Mouse (Mus musculus) myocyte (in vitro differentiated cells): Measurements from ENCODE around the gene Gtf3c1. TPM values are rescaled to one million over a fixed set of nuclear protein-coding genes. Genes with fewer than 3 reads are reported as not detected.
A peak's percentile ranks its signal among the peaks of the same experiment; 100 is the strongest.

Experiments used
- H3K27me3 ChIP-seq: one replicate; pipeline ENCODE4 v1.6.1; 2011; ENCODE audit not compliant: control insufficient read depth, insufficient read depth, insufficient read length
- H3K36me3 ChIP-seq: one replicate; pipeline ENCODE4 v1.6.1; 2011; ENCODE audit not compliant: control insufficient read depth, insufficient read depth
- H3K4me2 ChIP-seq: one replicate; pipeline ENCODE4 v1.6.1; 2011; ENCODE audit warnings: low read depth, control low read depth
- H3K4me3 ChIP-seq: one replicate; pipeline ENCODE4 v1.5.1; 2011; ENCODE audit warnings: mild to moderate bottlenecking, control low read depth, moderate library complexity
- H3K79me2 ChIP-seq: one replicate; pipeline ENCODE4 v1.6.1; 2011; ENCODE audit not compliant: control insufficient read depth, insufficient read depth
- H3ac ChIP-seq: one replicate; pipeline ENCODE4 v1.6.1; 2011; ENCODE audit not compliant: control insufficient read depth, insufficient read length
- CEBPB ChIP-seq: IDR thresholded peaks from 2 replicates; pipeline ENCODE4 v1.6.1; 2011; ENCODE audit warnings: mild to moderate bottlenecking, moderate library complexity; ENCODE audit not compliant: poor library complexity, insufficient read depth, severe bottlenecking
- E2F4 ChIP-seq: IDR thresholded peaks from one replicate; pipeline ENCODE4 v1.6.1; 2011; ENCODE audit warnings: mild to moderate bottlenecking, control low read depth, moderate library complexity; ENCODE audit not compliant: insufficient read depth
- MAX ChIP-seq: IDR thresholded peaks from one replicate; pipeline ENCODE4 v1.6.1; 2011; ENCODE audit warnings: low read depth, mild to moderate bottlenecking, control low read depth
- MYOD1 ChIP-seq, 3 experiments: IDR thresholded peaks; one replicate each; pipeline ENCODE4 v1.6.1; 2011; ENCODE audit warnings: control low read depth in 2 of 3, low read depth in 2 of 3, mild to moderate bottlenecking in 2 of 3, moderate library complexity in 1 of 3; ENCODE audit not compliant: insufficient read length in 2 of 3, control insufficient read depth in 1 of 3
- MYOG ChIP-seq, 3 experiments: IDR thresholded peaks; one replicate each; pipeline ENCODE4 v1.6.1; 2011; ENCODE audit warnings: control low read depth in 2 of 3, low read depth in 2 of 3, mild to moderate bottlenecking in 2 of 3; ENCODE audit not compliant: insufficient read length in 2 of 3, control insufficient read depth in 1 of 3, insufficient read depth in 1 of 3
- POLR2A ChIP-seq: IDR thresholded peaks from one replicate; pipeline ENCODE4 v1.6.1; 2011; ENCODE audit warnings: low read depth, mild to moderate bottlenecking, control low read depth, moderate library complexity; ENCODE audit not compliant: insufficient read length
- POLR2AphosphoS2 ChIP-seq: IDR thresholded peaks from one replicate; pipeline ENCODE4 v1.6.1; 2011; ENCODE audit warnings: low read depth, control low read depth; ENCODE audit not compliant: insufficient read length
- REST ChIP-seq: IDR thresholded peaks from one replicate; pipeline ENCODE4 v1.6.1; 2011; ENCODE audit warnings: mild to moderate bottlenecking, control low read depth, moderate library complexity; ENCODE audit not compliant: insufficient read depth, insufficient read length
- SRF ChIP-seq: IDR thresholded peaks from one replicate; pipeline ENCODE4 v1.6.1; 2011; ENCODE audit warnings: low read depth; ENCODE audit not compliant: control insufficient read depth, insufficient read length
- TCF12 ChIP-seq: IDR thresholded peaks from one replicate; pipeline ENCODE4 v1.6.1; 2011; ENCODE audit warnings: mild to moderate bottlenecking, control low read depth; ENCODE audit not compliant: poor library complexity, insufficient read depth, severe bottlenecking
- TCF3 ChIP-seq: IDR thresholded peaks from one replicate; pipeline ENCODE4 v1.6.1; 2011; ENCODE audit warnings: low read depth, control low read depth; ENCODE audit not compliant: insufficient read length
- USF1 ChIP-seq: IDR thresholded peaks from one replicate; pipeline ENCODE4 v1.6.1; 2011; ENCODE audit warnings: low read depth, mild to moderate bottlenecking, control low read depth, moderate library complexity
- polyA plus RNA-seq: library from polyadenylated mRNA; unstranded; fragments of >200 nt; fragmentation: generic; extraction: Trizol; gene quantifications from one replicate; pipeline ENCODE4 v1.2.1, GENCODE M21; 2012; ENCODE audit warnings: missing spikeins

Gtf3c1 gene
- 38.3 TPM for polyA plus RNA-seq

DNA sequence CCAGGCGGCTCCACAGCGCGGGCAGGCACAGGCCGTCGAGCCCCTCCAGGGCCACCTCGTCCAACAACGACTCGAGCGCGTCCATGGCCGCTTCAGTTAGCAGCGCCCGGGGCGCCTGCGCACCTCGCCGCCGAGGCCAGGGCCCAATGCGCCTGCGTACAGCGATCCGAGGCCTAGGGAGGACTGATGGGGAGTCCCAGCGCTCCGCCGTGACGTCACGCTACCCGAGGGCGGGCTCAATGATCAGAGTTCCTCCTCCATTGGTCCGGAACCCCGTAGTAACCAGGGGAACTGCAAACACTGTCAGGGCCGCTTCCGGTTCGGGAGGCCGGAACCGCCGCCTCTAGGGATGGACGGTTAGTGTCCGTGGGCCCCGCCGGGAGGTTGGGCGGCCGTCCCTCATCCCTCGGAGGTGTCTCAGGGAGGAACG lies at the start of gene Gtf3c1, which contains the start of gene D430042O09Rik:
Gene Gtf3c1, minus strand, starts transcription at position 188 of the 430 bp plus-strand sequence.
Gene D430042O09Rik, plus strand, starts transcription at position 296 of the 430 bp plus-strand sequence.
- peak within 1 kb of the TSS; percentile 89 for H3K4me3 ChIP-seq
- peaks cover 41% of the 10 kb centered on the region for H3K79me2 ChIP-seq
- H3ac ChIP-seq: peak within 1 kb of the TSS; percentile 61
- peak; percentile 62 for TF ChIP-seq POLR2AphosphoS2
- TF ChIP-seq POLR2A: peak; percentile 83
- no peak for TF ChIP-seq TCF12
- H3K36me3 ChIP-seq: peaks cover 14% of the 10 kb centered on the region
- H3K27me3 ChIP-seq: no peaks in the 10 kb centered on the region
- H3K4me2 ChIP-seq: peak within 1 kb of the TSS; percentile 84

- H3K79me2 ChIP-seq: no peaks in the 10 kb centered on the region
- H3K4me2 ChIP-seq: no peak overlapping the region
- no peaks in the 10 kb centered on the region for H3K36me3 ChIP-seq
- H3ac ChIP-seq: no peak overlapping the region
- TF ChIP-seq MAX: no peak
- TF ChIP-seq CEBPB: no peak
- no peak for TF ChIP-seq MYOG (IDR thresholded peaks at IDR 0.05; ENCODE audit: control insufficient read depth in 1 of 3, insufficient read depth in 1 of 3, insufficient read length in 2 of 3, low read depth in 2 of 3)
- TF ChIP-seq E2F4: no peak
- TF ChIP-seq POLR2AphosphoS2: no peak
- TF ChIP-seq REST: no peak
- no peak for TF ChIP-seq MYOD1 (IDR thresholded peaks at IDR 0.05; ENCODE audit: control insufficient read depth in 1 of 3, insufficient read length in 2 of 3, low read depth in 2 of 3)
- TF ChIP-seq TCF12: no peak
- TF ChIP-seq USF1: no peak
- TF ChIP-seq SRF: no peak
- TF ChIP-seq TCF3: no peak
- TF ChIP-seq POLR2A: no peak
- H3K4me3 ChIP-seq: no peak overlapping the region
- H3K27me3 ChIP-seq: no peaks in the 10 kb centered on the region
Measured at GRCm38 (mm10) chr7:125756806-125757205, 49.2 kb upstream of the Gtf3c1 start.

DNA sequence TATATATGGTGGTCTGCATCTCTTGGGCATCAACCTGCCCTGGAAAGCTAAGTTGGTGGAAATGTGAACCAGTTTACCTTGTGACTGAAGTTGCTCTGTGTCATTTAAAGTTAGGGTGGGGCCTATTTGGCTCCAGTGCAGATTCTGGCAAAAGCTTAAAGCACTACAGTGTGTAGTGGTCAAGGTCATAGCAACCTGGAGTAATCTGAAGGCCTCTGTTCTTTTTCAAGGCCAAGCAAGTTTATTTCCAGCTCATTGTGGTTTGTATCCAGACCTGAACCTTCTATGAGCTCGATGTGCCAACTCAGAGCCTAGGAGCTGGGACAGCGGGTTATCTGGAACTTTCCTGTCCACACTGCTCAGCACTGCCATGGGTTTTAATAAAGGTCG lies 45.7 kb upstream of the Gtf3c1 start:
- Histone ChIP-seq H3K4me2 (no peak overlapping the region), H3K4me3 (no peak overlapping the region), H3K36me3 (no peaks in the 10 kb centered on the region), H3ac (no peak overlapping the region), H3K27me3 (no peaks in the 10 kb centered on the region), H3K79me2 (no peaks in the 10 kb centered on the region)
- TF ChIP-seq MAX: no peak
- no peak for TF ChIP-seq REST
- TF ChIP-seq MYOG (IDR thresholded peaks at IDR 0.05; ENCODE audit: control insufficient read depth in 1 of 3, insufficient read depth in 1 of 3, insufficient read length in 2 of 3, low read depth in 2 of 3): no peak
- TF ChIP-seq POLR2AphosphoS2: no peak
- no peak for TF ChIP-seq USF1
- TF ChIP-seq TCF12: no peak
- no peak for TF ChIP-seq E2F4
- no peak for TF ChIP-seq TCF3
- TF ChIP-seq SRF: no peak
- TF ChIP-seq CEBPB: no peak
- no peak for TF ChIP-seq MYOD1 (IDR thresholded peaks at IDR 0.05; ENCODE audit: control insufficient read depth in 1 of 3, insufficient read length in 2 of 3, low read depth in 2 of 3)
- TF ChIP-seq POLR2A: no peak

- Histone ChIP-seq H3K4me2 (no peak overlapping the region), H3K36me3 (no peaks in the 10 kb centered on the region), H3K4me3 (no peak overlapping the region), H3K79me2 (no peaks in the 10 kb centered on the region), H3K27me3 (no peaks in the 10 kb centered on the region), H3ac (no peak overlapping the region)
- TF ChIP-seq USF1 (no peak), TCF12 (no peak), MYOD1 (IDR thresholded peaks at IDR 0.05; ENCODE audit: control insufficient read depth in 1 of 3, insufficient read length in 2 of 3, low read depth in 2 of 3) (no peak), E2F4 (no peak), TCF3 (no peak), SRF (no peak), POLR2AphosphoS2 (no peak), CEBPB (no peak), MYOG (IDR thresholded peaks at IDR 0.05; ENCODE audit: control insufficient read depth in 1 of 3, insufficient read depth in 1 of 3, insufficient read length in 2 of 3, low read depth in 2 of 3) (no peak), POLR2A (no peak), MAX (no peak), REST (no peak)
Measured at GRCm38 (mm10) chr7:125752699-125753325, 45.2 kb upstream of the Gtf3c1 start.
